Mouse (Mus musculus) erythroblast, embryonic 14.5 days (primary cell): ENCODE data around the gene Rai2.

Source experiments
- GATA1 ChIP-seq: IDR thresholded peaks from 2 replicates; pipeline ENCODE4 v1.6.1; 2012; ENCODE audit warnings: low read length, inconsistent platforms, mixed read lengths
- TAL1 ChIP-seq: IDR thresholded peaks from 3 replicates; pipeline ENCODE4 v1.6.1; 2012; ENCODE audit warnings: low read length, inconsistent platforms, mixed read lengths

- no peak for TF ChIP-seq GATA1
- TF ChIP-seq TAL1: no peak
Measured at GRCm38 (mm10) chrX:161718548-161718947, 1.7 kb downstream of the Rai2 start.
